Mouse (Mus musculus) hematopoietic stem cell, adult 5-6 weeks (primary cell): ENCODE data around the gene Bcs1l. TPM values are rescaled to one million over a fixed set of nuclear protein-coding genes. Genes with fewer than 3 reads are reported as not detected.
A peak's percentile ranks its signal among the peaks of the same experiment; 100 is the strongest.

Experiments used
- ATAC-seq, 2 experiments: fragments of 125-278 bp in 1 of 2; replicated peaks in 1 of 2; 2 replicates each; pipeline ENCODE4 v1.8.0; 2016 to 2017; ENCODE audit warnings: inconsistent platforms in 2 of 2, mild to moderate bottlenecking in 2 of 2, moderate number of reproducible peaks in 2 of 2, low read depth in 1 of 2, moderate TSS enrichment in 1 of 2; ENCODE audit not compliant: low FRiP score in 2 of 2, poor library complexity in 2 of 2, severe bottlenecking in 2 of 2, insufficient read depth in 1 of 2, low TSS enrichment in 1 of 2
- total RNA-seq: library from RNA; stranded (forward); fragments of 172-1452, 232-1000 nt; gene quantifications from 2 replicates; pipeline ENCODE4 v1.2.3, GENCODE M21; 2017

The Bcs1l gene
- total RNA-seq, 1 experiment from 2014 or later = 25.4 TPM

DNA sequence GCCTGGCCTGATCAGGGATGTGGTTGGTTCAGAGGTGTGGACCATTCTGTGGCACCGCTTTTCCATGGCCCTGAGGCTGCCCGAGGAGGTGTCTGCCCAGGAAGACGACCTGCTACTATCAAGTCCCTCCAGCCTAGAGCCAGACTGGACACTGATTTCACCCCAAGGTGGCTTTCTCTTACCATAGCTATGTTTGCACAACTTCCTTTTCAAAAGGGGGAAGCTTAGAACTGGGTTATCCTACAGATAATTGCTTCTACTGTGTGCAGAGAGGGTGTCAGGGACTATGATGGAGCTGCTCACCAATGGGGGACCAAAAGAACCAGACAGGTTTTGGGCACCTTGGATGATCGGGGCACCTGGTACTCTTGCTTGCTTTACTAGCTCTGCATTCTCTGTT is 44.6 kb downstream of the Bcs1l start:
- peak in 1 of 2 experiments; percentile 36; a peak in 1 of 4 replicates for ATAC-seq

Other genes starting within 250 kb of the Bcs1l start
- gene Catip, start 226.2 kb upstream of the Bcs1l start, total RNA-seq = 1.3 TPM in 1 of 2 replicates, not detected in the other
- 3.2 TPM in 1 of 2 replicates, not detected in the other for gene Slc11a1, start 213.1 kb upstream of the Bcs1l start, total RNA-seq
- gene Ctdsp1, start 196.8 kb upstream of the Bcs1l start, total RNA-seq = 38.1 and 40.0 TPM in 2 replicates
- 0.55 TPM in 1 of 2 replicates, not detected in the other for gene Vil1, start 178.9 kb upstream of the Bcs1l start, total RNA-seq
- 73.4 and 82.5 TPM in 2 replicates for gene Cnot9, start 82.2 kb upstream of the Bcs1l start, total RNA-seq
- gene Plcd4, start 45.4 kb upstream of the Bcs1l start, total RNA-seq = not detected in 2 replicates
- gene Usp37, start 44.0 kb upstream of the Bcs1l start, total RNA-seq = 62.7 and 63.0 TPM in 2 replicates
- gene Zfp142, start within 50 bp of the Bcs1l start, total RNA-seq = 10.2 and 18.1 TPM in 2 replicates
- 33.0 and 39.7 TPM in 2 replicates for gene Rnf25, start 13.1 kb downstream of the Bcs1l start, total RNA-seq
- gene Stk36, start 13.2 kb downstream of the Bcs1l start, total RNA-seq = 0.15 and 0.25 TPM in 2 replicates
- gene Ttll4, start 73.5 kb downstream of the Bcs1l start, total RNA-seq = 23.8 and 25.6 TPM in 2 replicates
- gene Cyp27a1, start 125.3 kb downstream of the Bcs1l start, total RNA-seq = 4.9 and 5.3 TPM in 2 replicates
- not detected in 2 replicates for gene Prkag3, start 160.9 kb downstream of the Bcs1l start, total RNA-seq
- gene Wnt6, start 183.6 kb downstream of the Bcs1l start, total RNA-seq = not detected in 2 replicates
- not detected in 2 replicates for gene Wnt10a, start 203.2 kb downstream of the Bcs1l start, total RNA-seq